Mouse (Mus musculus) liver, postnatal 0 days (tissue): ENCODE data around the gene Mlf2.

ENCODE experiments used
- CTCF ChIP-seq: sonication (generic); IDR thresholded peaks from 2 replicates; pipeline ENCODE4 v1.5.1; 2016; ENCODE audit warnings: antibody characterized with exemption, low read depth
- EP300 ChIP-seq: IDR thresholded peaks from 2 replicates; pipeline ENCODE4 v1.6.1; 2016; ENCODE audit warnings: antibody characterized with exemption, low read depth, mild to moderate bottlenecking

DNA sequence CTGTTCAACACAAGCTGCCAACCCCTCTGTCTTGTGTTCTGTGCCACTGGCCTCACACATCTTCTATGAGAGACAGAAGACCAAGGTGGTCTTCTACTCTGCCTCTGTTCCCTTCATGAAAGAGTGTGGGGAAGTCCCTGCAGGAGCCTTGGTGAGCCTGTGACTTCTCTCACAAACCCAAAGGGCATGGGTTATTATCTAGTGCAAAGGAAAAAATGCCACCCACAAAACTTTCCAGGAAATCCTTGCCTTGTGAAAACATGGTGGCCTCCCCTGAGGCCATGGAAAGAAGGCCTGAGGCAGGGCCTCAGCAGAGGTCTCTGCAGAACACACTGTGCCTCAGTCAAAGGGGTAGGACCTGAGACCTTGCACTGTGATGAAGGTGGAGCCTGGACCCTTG lies 29.3 kb upstream of the Mlf2 start:
- TF ChIP-seq EP300 (no peak), CTCF (no peak)
